ENCODE assay signal across 14 mouse cellular contexts in genomic region chr5:99287647-99288185, GRCm38 (mm10).
"Had no signal": no experiment of that assay in that cellular context is flagged by ENCODE, and none has a peak within 500 bp of the region (broad histone marks: within the 10 kb centered on the region; RNA-seq: fewer than 3 reads in every experiment).

No protein-coding gene starts in this region.

- H3K36me3 ChIP-seq: limb, embryonic 10.5 days; liver, embryonic 12.5 days; midbrain, embryonic 15.5 days; neural tube, embryonic 12.5 days had no signal

- H3K9ac ChIP-seq: liver, embryonic 12.5 days; midbrain, embryonic 15.5 days; neural tube, embryonic 12.5 days had no signal

- H3K27ac ChIP-seq: limb, embryonic 10.5 days; liver, embryonic 12.5 days; macrophage; midbrain, embryonic 15.5 days; neural tube, embryonic 12.5 days had no signal

- H3K4me2 ChIP-seq: liver, embryonic 12.5 days; midbrain, embryonic 11.5 days; midbrain, embryonic 15.5 days; neural tube, embryonic 12.5 days had no signal

- ATAC-seq: inflammation-experienced regulatory T-cells, adult 6 months; intestine, postnatal 0 days; liver, embryonic 12.5 days; midbrain, embryonic 15.5 days had no signal

- H3K4me3 ChIP-seq: limb, embryonic 10.5 days; liver, embryonic 12.5 days; megakaryocyte, embryonic 14.5 days; midbrain, embryonic 15.5 days; neural tube, embryonic 12.5 days had no signal

- DNase-seq: kidney, adult 8-10 months; kidney, postnatal 25 days; retina, postnatal 1 day; right cerebral cortex, postnatal 25 days; thymus, postnatal 4 days had no signal

- H3K9me3 ChIP-seq: limb, embryonic 10.5 days; liver, embryonic 12.5 days; megakaryocyte, embryonic 14.5 days; midbrain, embryonic 15.5 days; neural tube, embryonic 12.5 days had no signal

- H3K27me3 ChIP-seq: liver, embryonic 12.5 days; megakaryocyte, embryonic 14.5 days; midbrain, embryonic 15.5 days; neural tube, embryonic 12.5 days had no signal

- H3K4me1 ChIP-seq: limb, embryonic 10.5 days; midbrain, embryonic 15.5 days; neural tube, embryonic 12.5 days had no signal
